13 mouse cellular contexts compared by ENCODE assay signal in genomic region chr6:99188366-99189216, GRCm38 (mm10).
DNase-seq lines count a peak whose midpoint lies in the region; ATAC-seq and TF ChIP-seq lines count a peak whose summit lies in the region.
"Had no signal": no experiment of that assay in that cellular context is flagged by ENCODE, and none has a peak within 500 bp of the region (broad histone marks: within the 10 kb centered on the region; RNA-seq: fewer than 3 reads in every experiment).

No protein-coding gene starts in this region.

- H3K4me3 ChIP-seq in spleen, adult 2 months (ENCODE audit: extremely low read depth, insufficient read depth, insufficient read length), result no peak overlapping the region
- H3K4me3 ChIP-seq in G1E (ENCODE audit: low read depth, low read length), result no peak overlapping the region
- H3K4me3 ChIP-seq: limb, embryonic 13.5 days; megakaryocyte, embryonic 14.5 days had no signal

- TF ChIP-seq POLR2A in spleen, adult 2 months (IDR thresholded peaks at IDR 0.05; ENCODE audit: low read depth, low read length), result no peak

- H3K27me3 ChIP-seq in spleen, adult 2 months (ENCODE audit: control insufficient read depth, insufficient read depth, low read length), result no peaks in the 10 kb centered on the region
- no peaks in the 10 kb centered on the region; the same call in 1 of the 2 replicates for H3K27me3 ChIP-seq in G1E (ENCODE audit: insufficient read depth, low read length)
- no peaks in the 10 kb centered on the region for H3K27me3 ChIP-seq in splenic B cell, adult 2 months (ENCODE audit: control insufficient read depth, insufficient read depth, low read length, poor library complexity, severe bottlenecking)
- H3K27me3 ChIP-seq: limb, embryonic 13.5 days; megakaryocyte, embryonic 14.5 days had no signal

- DNase-seq in spleen, adult 2 months (ENCODE audit: low read depth in 1 of 2, low spot score in 2 of 2), result peak in 1 of 2 experiments; percentile 49
- no peak for DNase-seq in spleen, postnatal 14 days (ENCODE audit: low spot score in 2 of 2)
- DNase-seq in G1E (ENCODE audit: low spot score), result no peak
- DNase-seq in splenic B cell, adult 2 months (ENCODE audit: low read depth, low spot score), result peak; percentile 74
- no peak for DNase-seq in T-cell, adult 2 months (ENCODE audit: low spot score)
- DNase-seq in heart, adult 18-20 months, result no peak
- DNase-seq: cerebellum, adult 2 months; kidney, postnatal 14 days; lung, adult 18-20 months; thymus, postnatal 25 days had no signal

- H3K36me3 ChIP-seq in spleen, adult 2 months (ENCODE audit: control insufficient read depth, insufficient read depth, low read length), result peaks cover 5% of the 10 kb centered on the region
- H3K36me3 ChIP-seq in G1E (replicated peaks), result peaks cover 4% of the 10 kb centered on the region
- H3K36me3 ChIP-seq in splenic B cell, adult 2 months (ENCODE audit: control insufficient read depth, insufficient read depth, low read length, poor library complexity, severe bottlenecking), result peaks cover 11% of the 10 kb centered on the region; the same call in 1 of the 2 replicates
- H3K36me3 ChIP-seq: limb, embryonic 13.5 days had no signal

- H3K9me3 ChIP-seq in G1E (replicated peaks), result no peaks in the 10 kb centered on the region
- H3K9me3 ChIP-seq: limb, embryonic 13.5 days; megakaryocyte, embryonic 14.5 days had no signal

- 16% methylated on average over 4 of the region's 4 CpGs for WGBS in spleen, adult 2 months

- peak overlapping the region; percentile 51 for H3K27ac ChIP-seq in spleen, adult 2 months (ENCODE audit: insufficient read depth, low read length)
- H3K27ac ChIP-seq: limb, embryonic 13.5 days had no signal

- TF ChIP-seq CTCF in spleen, adult 2 months (IDR thresholded peaks at IDR 0.05; ENCODE audit: extremely low read depth, insufficient read depth, insufficient read length, insufficient replicate concordance), result no peak
- no peak for TF ChIP-seq CTCF in G1E (IDR thresholded peaks at IDR 0.05; ENCODE audit: low read depth, low read length)

- peak; percentile 54 for ATAC-seq in G1E (ENCODE audit: extremely low read depth, insufficient number of reproducible peaks, low FRiP score, poor library complexity, severe bottlenecking)
- peak; percentile 30 to 31; a peak in 3 of 4 replicates for ATAC-seq in hematopoietic stem cell, adult 5-6 weeks (replicated peaks in 1 of 2; ENCODE audit: insufficient read depth in 1 of 2, low FRiP score in 2 of 2, low TSS enrichment in 1 of 2, low read depth in 1 of 2, poor library complexity in 2 of 2, severe bottlenecking in 2 of 2)

- H3K4me1 ChIP-seq in spleen, adult 2 months (ENCODE audit: control insufficient read depth, insufficient read depth, insufficient read length), result peaks cover 28% of the 10 kb centered on the region; the same call in 1 of the 2 replicates
- H3K4me1 ChIP-seq in G1E (ENCODE audit: insufficient read depth, low read depth, low read length), result peaks cover 21% of the 10 kb centered on the region
